Mouse (Mus musculus) small intestine, adult 2 months (tissue): ENCODE measurements around the gene 5430419D17Rik.

Source experiments
- CTCF ChIP-seq: fragments of 200-500 bp; IDR thresholded peaks from 2 replicates; pipeline ENCODE4 v1.5.1; 2012; ENCODE audit warnings: low read depth, mild to moderate bottlenecking, control low read depth, inconsistent platforms, low read length, moderate library complexity, mixed read lengths; ENCODE audit not compliant: insufficient replicate concordance, insufficient read length; ENCODE audit errors: extremely low read depth
- POLR2A ChIP-seq: fragments of 200-500 bp; IDR thresholded peaks from 2 replicates; pipeline ENCODE4 v1.6.1; 2012; ENCODE audit warnings: low read depth, mild to moderate bottlenecking, control low read depth, inconsistent platforms, low read length, moderate library complexity

DNA sequence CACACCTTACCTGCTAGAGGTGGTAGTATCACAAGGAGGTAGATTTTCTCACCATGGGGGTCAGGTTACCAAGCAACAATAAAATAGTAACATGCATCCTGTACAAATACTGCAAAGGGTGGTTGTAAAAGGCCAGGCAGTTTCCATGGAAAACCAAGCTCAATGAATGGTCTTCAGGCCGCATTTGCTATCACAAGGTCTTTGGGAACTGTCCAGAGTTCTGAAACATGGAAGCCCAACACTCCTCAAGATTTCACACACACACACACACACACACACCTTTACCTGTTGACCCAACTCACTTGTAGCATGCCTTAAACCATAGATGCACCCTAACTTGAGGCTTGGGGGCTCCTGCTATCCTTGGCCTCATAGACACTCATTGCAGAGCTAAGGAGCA lies 70.8 kb downstream of the 5430419D17Rik start:
- no peak for TF ChIP-seq CTCF
- no peak for TF ChIP-seq POLR2A
